Mouse (Mus musculus) CH12F3 (cell line): Measurements from ENCODE around the gene Dmc1.

Experiments
- in situ Hi-C: fragments of 300-500 bp; cut with MboI; formaldehyde crosslinking; loops from 2 replicates; pipeline ENCODE4 v1.14.3; 2020; ENCODE audit warnings: low sequenced_read_pairs

The Dmc1 gene

DNA sequence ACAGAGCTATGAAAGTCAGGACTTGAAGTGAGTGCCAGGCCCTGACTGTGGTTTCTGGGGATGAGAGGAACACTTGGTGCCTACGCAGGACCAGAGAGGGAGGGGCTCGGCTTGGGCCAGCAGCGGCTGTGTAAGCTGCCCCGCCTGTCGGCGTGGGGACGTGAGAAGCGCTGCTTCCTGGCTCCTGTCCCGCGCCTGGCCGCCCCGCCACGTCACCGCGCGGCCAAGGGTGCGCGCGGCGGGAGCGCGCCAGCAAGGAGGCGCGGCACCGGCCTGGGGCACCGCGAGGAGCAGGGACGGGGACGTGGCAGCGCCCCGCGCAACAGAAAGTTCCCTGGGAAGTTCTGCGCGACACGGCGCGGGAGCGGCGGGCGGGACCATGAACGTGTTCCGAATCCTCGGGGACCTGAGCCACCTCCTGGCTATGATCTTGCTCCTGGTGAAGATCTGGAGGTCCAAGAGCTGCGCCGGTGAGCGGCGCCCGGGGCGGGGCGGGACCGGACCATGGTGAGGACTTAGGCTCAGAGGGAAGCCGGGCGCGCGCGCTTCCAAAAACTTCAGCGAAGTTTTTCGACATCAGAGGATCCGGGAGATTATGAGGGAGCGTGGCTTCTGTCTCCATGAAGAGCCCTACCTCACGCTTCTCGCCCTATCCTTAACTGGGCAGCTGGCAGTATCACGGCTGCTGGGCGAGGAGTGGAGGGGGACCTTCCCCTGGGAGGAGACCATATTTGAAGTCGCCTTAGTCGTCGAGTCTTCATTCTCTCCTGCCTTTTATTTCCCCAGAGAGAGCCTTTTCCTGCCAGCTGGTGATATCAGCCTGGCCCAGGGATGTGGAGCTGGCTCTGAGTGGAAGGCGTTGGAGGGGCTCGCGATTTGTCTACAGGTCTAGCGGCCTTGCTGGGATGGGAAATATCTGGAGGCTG lies 88.5 kb downstream of the Dmc1 start, which contains the start of gene Kdelr3:
Kdelr3 (plus strand) TSS at position 241 of the 926 bp plus-strand sequence.
- in situ Hi-C loops = no loop called here

- in situ Hi-C loops = no loop called here
Observed at GRCm38 (mm10) chr15:79513940-79514339, 91.0 kb downstream of the Dmc1 start.

DNA sequence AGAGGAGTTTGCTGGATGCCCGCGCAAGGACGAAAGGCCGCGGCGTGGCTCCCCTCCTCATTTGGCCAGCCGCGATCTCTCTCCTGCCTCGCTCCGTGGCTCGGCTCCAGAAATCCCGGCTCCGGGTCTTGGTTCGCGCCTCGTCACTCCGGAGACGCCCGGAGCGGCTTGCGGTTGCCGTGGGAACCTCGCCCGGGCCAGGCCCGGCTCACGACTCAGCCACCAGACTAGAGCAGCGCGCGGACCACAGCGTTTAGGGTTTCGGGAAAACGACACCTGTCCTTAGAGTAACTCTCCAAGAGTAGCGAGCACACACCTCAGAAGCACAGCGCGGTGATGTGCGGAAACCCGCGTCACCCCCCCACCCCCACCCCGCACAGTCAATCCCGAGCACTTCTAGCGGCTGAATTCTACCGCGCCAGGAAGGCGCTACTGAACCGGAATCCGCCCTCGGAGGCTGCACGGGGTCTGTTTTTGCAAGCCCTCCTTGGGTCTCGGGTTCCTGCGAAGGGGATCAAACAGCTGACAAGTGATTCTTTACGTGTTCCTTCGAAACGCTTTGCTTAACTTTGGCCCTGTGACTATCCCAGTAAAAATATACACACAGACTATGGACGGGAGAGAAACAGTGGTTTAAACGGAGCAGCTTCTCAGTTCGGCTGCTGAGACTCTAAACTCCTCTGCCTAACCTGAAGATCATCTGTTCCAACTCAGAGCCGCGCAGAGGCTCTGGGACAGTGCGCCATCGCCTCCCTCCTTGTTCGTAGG lies 93.2 kb downstream of the Dmc1 start:
- in situ Hi-C loops = no loop called here
